Mouse (Mus musculus) embryonic facial prominence, embryonic 14.5 days (tissue): ENCODE data around the gene Gypa. TPM values are rescaled to one million over a fixed set of nuclear protein-coding genes. Genes with fewer than 3 reads are reported as not detected.

Experiments used
- ATAC-seq: fragments of 200-750 bp; cut with Nextera tagmentation; 2 replicates; pipeline ENCODE4 v1.8.0; 2017; ENCODE audit warnings: low read depth, moderate number of reproducible peaks, moderate TSS enrichment
- DNase-seq: peaks from one replicate; pipeline ENCODE4 v3.0.0-alpha.2; 2015; ENCODE audit warnings: low spot score
- H3K27ac ChIP-seq: fragments of 300-500 bp; sonication (generic); replicated peaks from 2 replicates; pipeline ENCODE4 v1.5.1; 2014; ENCODE audit warnings: low read depth, mild to moderate bottlenecking, low read length, moderate library complexity
- H3K27me3 ChIP-seq: fragments of 300-500 bp; sonication (generic); replicated peaks from 2 replicates; pipeline ENCODE4 v1.6.1; 2014; ENCODE audit warnings: low read length; ENCODE audit not compliant: control insufficient read depth, insufficient read depth
- H3K36me3 ChIP-seq: fragments of 300-500 bp; sonication (generic); 2 replicates; pipeline ENCODE4 v1.6.1; 2014; ENCODE audit warnings: low read length, mixed read lengths; ENCODE audit not compliant: control insufficient read depth, insufficient read depth
- H3K4me1 ChIP-seq: fragments of 300-500 bp; sonication (generic); 2 replicates; pipeline ENCODE4 v1.6.1; 2014; ENCODE audit warnings: antibody characterized with exemption, low read length; ENCODE audit not compliant: control insufficient read depth, insufficient read depth
- H3K4me2 ChIP-seq: fragments of 300-500 bp; sonication (generic); 2 replicates; pipeline ENCODE4 v1.6.1; 2014; ENCODE audit warnings: low read depth, mild to moderate bottlenecking, low read length, moderate library complexity, mixed read lengths
- H3K4me3 ChIP-seq: fragments of 300-500 bp; sonication (generic); 2 replicates; pipeline ENCODE4 v1.5.1; 2014; ENCODE audit warnings: low read depth, mild to moderate bottlenecking, low read length
- H3K9ac ChIP-seq: fragments of 300-500 bp; sonication (generic); 2 replicates; pipeline ENCODE4 v1.6.1; 2014; ENCODE audit warnings: low read depth, mild to moderate bottlenecking, low read length, moderate library complexity, mixed read lengths
- H3K9me3 ChIP-seq: fragments of 300-500 bp; sonication (generic); 2 replicates; pipeline ENCODE4 v1.6.1; 2016; ENCODE audit warnings: low read length; ENCODE audit not compliant: control insufficient read depth
- WGBS: fragments of 180-500 bp; shearing (Covaris S2); extraction: QIAGEN DNeasy Blood & Tissue Kit; methylation state at CpG from one replicate; pipeline ENCODE4 v1.1.7; 2014; 5-methylcytosine and 5-hydroxymethylcytosine counted together
- polyA plus RNA-seq: library from polyadenylated mRNA; unstranded; fragments of >200 nt; fragmentation: Nextera tagmentation; extraction: Ambion mirVana; gene quantifications from 2 replicates; pipeline ENCODE4 v1.2.1, GENCODE M21; 2014

The Gypa gene
- polyA plus RNA-seq = 6.0 and 9.6 TPM in 2 replicates

DNA sequence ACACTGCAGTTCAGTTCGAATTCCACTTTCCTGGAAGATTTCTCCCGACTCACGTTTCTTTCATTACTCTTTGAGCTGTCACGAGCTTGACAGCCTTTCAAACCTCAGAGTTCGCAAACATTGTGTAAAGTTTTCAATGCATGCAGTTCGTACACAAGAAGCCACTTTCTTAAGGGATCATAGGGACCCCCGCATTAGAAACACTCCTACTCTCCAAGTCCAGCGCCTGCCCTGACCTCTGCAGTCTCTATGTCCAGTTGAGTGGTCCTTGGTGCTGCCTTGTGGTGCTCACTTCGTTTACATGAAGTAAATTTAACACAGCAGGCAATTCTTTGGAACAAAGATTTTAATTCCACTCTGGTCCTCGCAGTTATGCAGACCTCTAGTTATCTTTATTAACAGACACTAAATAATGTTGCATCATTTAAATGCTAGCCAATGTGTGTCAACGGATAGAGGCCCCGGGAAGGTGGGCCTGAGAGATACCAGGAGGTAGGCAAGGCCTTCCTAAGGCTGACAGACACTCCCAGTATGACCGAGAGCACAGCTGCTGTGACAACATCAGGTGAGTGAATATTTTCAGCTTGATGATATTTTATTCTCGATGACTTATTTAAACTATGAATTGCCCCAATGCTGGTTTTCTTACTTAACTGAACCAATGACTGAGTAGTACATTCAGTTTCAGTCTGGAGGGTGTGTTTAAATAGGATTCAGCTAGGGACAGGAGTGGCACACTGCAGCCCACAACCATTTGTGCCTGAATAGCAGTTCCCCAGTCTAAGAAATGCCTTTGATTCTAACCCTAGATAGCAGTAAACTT is at the start of gene Gypa:
TSS of gene Gypa (plus strand) at position 259 of the 823 bp plus-strand sequence.
- no peak for DNase-seq
- ATAC-seq = no peak
- Histone ChIP-seq H3K9ac (peak within 1 kb of the TSS; percentile 54), H3K27ac (no peak within 1 kb of the TSS), H3K27me3 (no peaks in the 10 kb centered on the region), H3K9me3 (no peaks in the 10 kb centered on the region), H3K36me3 (no peaks in the 10 kb centered on the region), H3K4me1 (no peaks in the 10 kb centered on the region), H3K4me2 (peak within 1 kb of the TSS; percentile 53), H3K4me3 (peak within 1 kb of the TSS; percentile 48)
- 29% methylated on average over 14 of the region's 14 CpGs for WGBS

- Histone ChIP-seq H3K9ac (no peak overlapping the region), H3K4me3 (no peak overlapping the region), H3K4me1 (no peaks in the 10 kb centered on the region), H3K9me3 (no peaks in the 10 kb centered on the region), H3K27ac (no peak overlapping the region), H3K36me3 (no peaks in the 10 kb centered on the region), H3K4me2 (no peak overlapping the region), H3K27me3 (no peaks in the 10 kb centered on the region)
- DNase-seq (no peak), ATAC-seq (no peak)
- 73% methylated on average over 4 of the region's 4 CpGs for WGBS
Measured at GRCm38 (mm10) chr8:80444534-80445072, 49.0 kb upstream of the Gypa start.

- Histone ChIP-seq H3K9me3 (no peaks in the 10 kb centered on the region), H3K27me3 (no peaks in the 10 kb centered on the region), H3K36me3 (no peaks in the 10 kb centered on the region), H3K4me3 (no peak overlapping the region), H3K4me1 (peaks cover 4% of the 10 kb centered on the region; the same call in 1 of the 2 replicates), H3K4me2 (no peak overlapping the region), H3K27ac (no peak overlapping the region), H3K9ac (no peak overlapping the region)
- DNase-seq = no peak
- WGBS = 76% methylated on average over 4 of the region's 4 CpGs
- no peak for ATAC-seq
Measured at GRCm38 (mm10) chr8:80447217-80447616, 46.4 kb upstream of the Gypa start.

DNA sequence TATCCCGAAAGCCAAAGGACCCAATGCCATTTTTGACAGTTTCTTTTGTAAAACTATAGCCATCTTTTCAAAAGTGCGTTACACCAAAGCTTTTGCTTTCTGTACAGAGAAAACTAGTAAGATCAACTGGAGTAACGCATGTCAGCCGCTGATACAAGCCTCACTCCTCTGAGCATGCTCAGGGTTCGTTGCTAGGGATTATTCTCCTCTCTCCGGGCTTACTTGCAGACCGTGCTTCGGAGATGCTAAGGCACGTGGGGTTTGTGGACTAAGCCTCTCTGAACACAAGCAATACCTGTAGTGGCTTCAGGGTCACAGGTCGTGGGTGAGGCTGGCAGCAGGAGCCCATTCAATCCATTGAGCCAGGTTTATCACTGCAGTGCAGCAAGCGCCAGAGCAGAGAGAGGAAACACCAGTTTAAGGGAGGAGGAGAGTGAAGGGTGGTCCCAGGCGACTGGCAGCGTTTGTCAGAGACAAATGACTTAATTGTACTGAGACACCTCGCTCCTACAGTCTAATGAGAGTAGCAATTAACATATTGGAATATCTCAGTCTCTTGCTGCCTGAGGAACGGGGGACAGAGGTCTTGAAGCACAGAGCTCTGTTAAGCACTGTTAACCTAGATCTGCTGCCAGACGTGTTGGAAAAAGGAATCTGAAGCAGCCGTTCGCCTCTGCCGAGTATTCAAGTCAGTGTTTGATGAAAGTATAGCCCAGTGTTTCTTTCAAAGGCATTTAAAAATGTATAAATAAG is 41.5 kb upstream of the Gypa start:
- ATAC-seq = no peak
- Histone ChIP-seq H3K9ac (no peak overlapping the region), H3K36me3 (no peaks in the 10 kb centered on the region), H3K27me3 (no peaks in the 10 kb centered on the region), H3K4me1 (peaks cover 5% of the 10 kb centered on the region; the same call in 1 of the 2 replicates), H3K27ac (peak overlapping the region; percentile 58; the same call in 1 of the 2 replicates), H3K4me3 (no peak overlapping the region), H3K9me3 (no peaks in the 10 kb centered on the region), H3K4me2 (peak overlapping the region; percentile 18; the same call in 1 of the 2 replicates)
- DNase-seq = no peak
- WGBS = 56% methylated on average over 19 of the region's 19 CpGs

DNA sequence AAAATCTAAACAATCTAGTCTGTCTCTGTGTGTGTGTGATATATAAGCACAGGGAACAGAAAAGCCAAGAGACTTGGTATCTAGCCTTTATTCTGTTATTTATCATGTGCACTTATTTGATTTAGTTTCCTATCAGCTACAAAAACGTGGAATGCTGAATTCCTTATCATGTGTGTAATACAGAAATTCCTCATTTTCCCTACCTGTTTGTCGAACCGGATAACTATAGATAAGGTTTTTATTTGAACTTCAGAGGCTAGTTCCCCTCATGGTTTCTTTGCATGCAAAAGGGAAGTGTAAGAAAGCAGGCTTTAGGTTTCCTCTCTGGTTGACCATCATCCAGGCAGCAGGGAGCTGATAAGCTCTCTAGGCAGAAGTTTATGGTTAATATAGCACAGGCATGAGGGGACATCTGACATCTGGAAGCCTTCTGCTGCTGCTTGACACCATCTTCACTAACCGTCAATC is 30.1 kb upstream of the Gypa start:
- Histone ChIP-seq H3K9ac (no peak overlapping the region), H3K4me3 (no peak overlapping the region), H3K27me3 (no peaks in the 10 kb centered on the region), H3K9me3 (no peaks in the 10 kb centered on the region), H3K4me2 (no peak overlapping the region), H3K4me1 (peaks cover 8% of the 10 kb centered on the region), H3K36me3 (no peaks in the 10 kb centered on the region), H3K27ac (no peak overlapping the region)
- ATAC-seq (no peak), DNase-seq (no peak)
- 68% methylated on average over 4 of the region's 4 CpGs for WGBS

- 39% methylated on average over 7 of the region's 7 CpGs for WGBS
- ATAC-seq (no peak), DNase-seq (peak; percentile 51)
- Histone ChIP-seq H3K36me3 (no peaks in the 10 kb centered on the region), H3K27ac (no peak overlapping the region), H3K9ac (no peak overlapping the region), H3K4me1 (no peaks in the 10 kb centered on the region), H3K9me3 (0 out of 2 replicates have a peak, but pooled peaks cover 6% of the 10 kb centered on the region), H3K4me3 (no peak overlapping the region), H3K4me2 (no peak overlapping the region), H3K27me3 (no peaks in the 10 kb centered on the region)
Measured at GRCm38 (mm10) chr8:80474971-80475370, 18.6 kb upstream of the Gypa start.

DNA sequence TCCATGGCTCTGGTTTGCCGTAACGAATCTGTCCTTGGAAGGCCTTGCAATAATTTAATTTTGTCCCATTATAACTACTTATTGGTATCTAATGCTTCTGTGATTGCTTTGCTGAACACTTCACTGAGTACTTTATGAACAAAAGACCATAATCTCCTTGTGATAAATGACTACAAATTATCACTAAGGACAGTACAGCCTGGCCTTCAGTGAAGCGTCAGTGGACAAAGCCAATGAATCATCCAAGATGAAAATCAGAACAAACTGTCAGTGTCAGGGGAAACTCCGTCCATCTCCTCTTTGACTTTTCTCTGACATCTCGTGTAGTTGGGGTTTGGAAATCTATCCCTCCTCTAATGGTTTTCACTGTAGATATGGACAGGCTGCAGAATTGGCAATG is 15.4 kb upstream of the Gypa start:
- no peaks in the 10 kb centered on the region for H3K9me3 ChIP-seq
- no peaks in the 10 kb centered on the region for H3K36me3 ChIP-seq
- no peak for ATAC-seq
- H3K4me3 ChIP-seq = no peak overlapping the region
- 80% methylated on average over 5 of the region's 5 CpGs for WGBS
- H3K27me3 ChIP-seq = no peaks in the 10 kb centered on the region
- H3K4me2 ChIP-seq = no peak overlapping the region
- H3K9ac ChIP-seq = no peak overlapping the region
- H3K27ac ChIP-seq = no peak overlapping the region
- no peak for DNase-seq
- no peaks in the 10 kb centered on the region for H3K4me1 ChIP-seq

- 34% methylated on average over 1 of the region's 1 CpGs for WGBS
- H3K9ac ChIP-seq = no peak overlapping the region
- no peaks in the 10 kb centered on the region for H3K4me1 ChIP-seq
- H3K36me3 ChIP-seq = no peaks in the 10 kb centered on the region
- DNase-seq = no peak
- no peak overlapping the region for H3K27ac ChIP-seq
- ATAC-seq = no peak
- no peak overlapping the region for H3K4me2 ChIP-seq
- no peak overlapping the region for H3K4me3 ChIP-seq
- H3K9me3 ChIP-seq = no peaks in the 10 kb centered on the region
- no peaks in the 10 kb centered on the region for H3K27me3 ChIP-seq
Measured at GRCm38 (mm10) chr8:80479129-80479528, 14.5 kb upstream of the Gypa start.
